Mouse (Mus musculus) CD8-positive naive resting alpha-beta T cell, adult 2 months (primary cell): Measurements from ENCODE around the gene Pdpk1.

Experiments
- DNase-seq, 2 experiments: peaks; one replicate each; pipeline ENCODE4 v3.0.0; 2022; ENCODE audit warnings: low read depth in 2 of 2, low spot score in 2 of 2

The Pdpk1 gene

GRCm38 (mm10) chr17:24150824-24151223 is at the start of gene Pdpk1:
TSS of gene Pdpk1 (minus strand) at chr17:24150924.
- no peak for DNase-seq

- no peak for DNase-seq
Measured at GRCm38 (mm10) chr17:24199741-24200140, 49.0 kb upstream of the Pdpk1 start.

- no peak for DNase-seq
Measured at GRCm38 (mm10) chr17:24199252-24199651, 48.5 kb upstream of the Pdpk1 start.

GRCm38 (mm10) chr17:24197032-24197824 is 46.5 kb upstream of the Pdpk1 start:
- no peak for DNase-seq

GRCm38 (mm10) chr17:24195349-24195748 is 44.6 kb upstream of the Pdpk1 start:
- no peak for DNase-seq

GRCm38 (mm10) chr17:24193769-24194168 is 43.0 kb upstream of the Pdpk1 start:
- DNase-seq, result no peak

- no peak for DNase-seq
Measured at GRCm38 (mm10) chr17:24193268-24193667, 42.5 kb upstream of the Pdpk1 start.

GRCm38 (mm10) chr17:24192848-24193247 is 42.1 kb upstream of the Pdpk1 start:
- DNase-seq, result no peak

- no peak for DNase-seq
Measured at GRCm38 (mm10) chr17:24191481-24191880, 40.8 kb upstream of the Pdpk1 start.

GRCm38 (mm10) chr17:24190934-24191333 is 40.2 kb upstream of the Pdpk1 start:
- DNase-seq, result no peak

GRCm38 (mm10) chr17:24174259-24174658 is 23.5 kb upstream of the Pdpk1 start:
- no peak for DNase-seq

GRCm38 (mm10) chr17:24173423-24173822 is 22.7 kb upstream of the Pdpk1 start:
- peak; percentile 61 to 81 for DNase-seq

GRCm38 (mm10) chr17:24171738-24172137 is 21.0 kb upstream of the Pdpk1 start:
- DNase-seq, result no peak

GRCm38 (mm10) chr17:24170729-24171128 is 20.0 kb upstream of the Pdpk1 start:
- DNase-seq, result no peak

- DNase-seq, result no peak
Measured at GRCm38 (mm10) chr17:24170125-24170524, 19.4 kb upstream of the Pdpk1 start.

- peak; percentile 91 to 92 for DNase-seq
Measured at GRCm38 (mm10) chr17:24169317-24170065, 18.8 kb upstream of the Pdpk1 start, which contains the start of gene Atp6v0c. TSS of gene Atp6v0c (minus strand) at chr17:24169702.

GRCm38 (mm10) chr17:24168590-24169277 is 18.0 kb upstream of the Pdpk1 start:
- peak; percentile 75 to 80 for DNase-seq

GRCm38 (mm10) chr17:24167891-24168505 is 17.3 kb upstream of the Pdpk1 start:
- no peak for DNase-seq

- DNase-seq, result no peak
Measured at GRCm38 (mm10) chr17:24167120-24167519, 16.4 kb upstream of the Pdpk1 start.

GRCm38 (mm10) chr17:24164566-24165259 is 14.0 kb upstream of the Pdpk1 start:
- no peak for DNase-seq
